9 mouse cellular contexts compared by ENCODE assay signal in genomic region chr1:130877889-130878614, GRCm38 (mm10). TPM values are rescaled to one million over a fixed set of nuclear protein-coding genes. Genes with fewer than 3 reads are reported as not detected.
A peak's percentile ranks its signal among the peaks of the same experiment; 100 is the strongest.
DNase-seq lines count a peak whose midpoint lies in the region; ATAC-seq and TF ChIP-seq lines count a peak whose summit lies in the region.
"Had no signal": no experiment of that assay in that cellular context is flagged by ENCODE, and none has a peak within 500 bp of the region (broad histone marks: within the 10 kb centered on the region; RNA-seq: fewer than 3 reads in every experiment).

No protein-coding gene starts in this region.

- DNase-seq in layer of hippocampus, postnatal 10 days (ENCODE audit: low spot score in 2 of 2): peak; percentile 16 to 38
- no peak for DNase-seq in layer of hippocampus, postnatal 25 days (ENCODE audit: extremely low spot score in 1 of 2, low spot score in 1 of 2)
- DNase-seq in adrenal gland, postnatal 36 days: peak; percentile 15 to 27
- DNase-seq in forebrain, postnatal 0 days: peak; percentile 56
- DNase-seq in kidney, postnatal 10 days: peak; percentile 59
- DNase-seq in spleen, postnatal 36 days (ENCODE audit: low spot score in 2 of 2): peak; percentile 16 to 22
- no peak for DNase-seq in layer of hippocampus, postnatal 36 days

- H3K4me1 ChIP-seq in forebrain, postnatal 0 days (ENCODE audit: insufficient read depth): no peaks in the 10 kb centered on the region

- H3K4me3 ChIP-seq in forebrain, postnatal 0 days (ENCODE audit: low read depth, low read length): peak overlapping the region; percentile 50
- H3K4me3 ChIP-seq: myocyte had no signal

- 5% methylated on average over 37 of the region's 43 CpGs for WGBS in forebrain, postnatal 0 days

- H3K9me3 ChIP-seq in forebrain, postnatal 0 days (ENCODE audit: low read length): no peaks in the 10 kb centered on the region

- peak overlapping the region; percentile 64 for H3K9ac ChIP-seq in forebrain, postnatal 0 days

- peak; percentile 86 for ATAC-seq in forebrain, postnatal 0 days
- ATAC-seq in megakaryocyte, adult 5-6 weeks (ENCODE audit: poor library complexity, severe bottlenecking): 0 out of 2 replicates have a peak, but pooled peaks have one; percentile 16

- H3K27me3 ChIP-seq in forebrain, postnatal 0 days (ENCODE audit: insufficient read depth, low read length): 0 out of 2 replicates have a peak, but pooled peaks cover 8% of the 10 kb centered on the region

- H3K27ac ChIP-seq in forebrain, postnatal 0 days (ENCODE audit: low read depth, low read length): no peak overlapping the region

- peak overlapping the region; percentile 69 for H3K4me2 ChIP-seq in forebrain, postnatal 0 days (ENCODE audit: low read depth)

- no peaks in the 10 kb centered on the region for H3K36me3 ChIP-seq in forebrain, postnatal 0 days (ENCODE audit: insufficient read depth)

- TF ChIP-seq CTCF in forebrain, postnatal 0 days (IDR thresholded peaks at IDR 0.05; ENCODE audit: low read depth): no peak

RNA-seq across cellular contexts. Expression of gene Il24, which starts 9.2 kb away (rescaled TPM):
- not detected for total RNA-seq in layer of hippocampus, postnatal 10 days (2021)
- not detected for total RNA-seq in layer of hippocampus, postnatal 25 days (2021)
- total RNA-seq in adrenal gland, postnatal 36 days (2021): not detected
- not detected in 2 replicates for total RNA-seq in forebrain, postnatal 0 days (2014; rRNA removed)
- 0.14 TPM in 1 of 2 replicates, not detected in the other for polyA plus RNA-seq in forebrain, postnatal 0 days (2015; fragmentation: Nextera tagmentation; extraction: Ambion mirVana)
- not detected in 2 replicates for total RNA-seq in megakaryocyte, adult 5-6 weeks (2015)
- total RNA-seq in megakaryocyte, adult 5-6 weeks (2017): not detected in 2 replicates
- total RNA-seq in layer of hippocampus, postnatal 36 days (2021): not detected
- polyA plus RNA-seq: myocyte had no signal

RNA-seq across cellular contexts. Expression of gene Fcmr, which starts 12.6 kb away (rescaled TPM):
- not detected for total RNA-seq in layer of hippocampus, postnatal 10 days (2021)
- total RNA-seq in layer of hippocampus, postnatal 25 days (2021): under 1 TPM in 1 of 2 experiments, not detected in 1; 0.68 TPM
- not detected for total RNA-seq in adrenal gland, postnatal 36 days (2021)
- total RNA-seq in forebrain, postnatal 0 days (2014; rRNA removed): not detected in 2 replicates
- polyA plus RNA-seq in forebrain, postnatal 0 days (2015; fragmentation: Nextera tagmentation; extraction: Ambion mirVana): 1.1 and 1.8 TPM in 2 replicates
- 1.1 TPM in 1 of 2 replicates, not detected in the other for total RNA-seq in megakaryocyte, adult 5-6 weeks (2015)
- not detected in 2 replicates for total RNA-seq in megakaryocyte, adult 5-6 weeks (2017)
- not detected for total RNA-seq in layer of hippocampus, postnatal 36 days (2021)
- polyA plus RNA-seq: myocyte had no signal

RNA-seq across cellular contexts. Expression of gene Il20, which starts 33.2 kb away (rescaled TPM):
- total RNA-seq in layer of hippocampus, postnatal 10 days (2021): not detected
- total RNA-seq in layer of hippocampus, postnatal 25 days (2021): not detected
- total RNA-seq in adrenal gland, postnatal 36 days (2021): not detected
- not detected in 2 replicates for total RNA-seq in forebrain, postnatal 0 days (2014; rRNA removed)
- polyA plus RNA-seq in forebrain, postnatal 0 days (2015; fragmentation: Nextera tagmentation; extraction: Ambion mirVana): not detected in 2 replicates
- not detected in 2 replicates for total RNA-seq in megakaryocyte, adult 5-6 weeks (2015)
- not detected in 2 replicates for total RNA-seq in megakaryocyte, adult 5-6 weeks (2017)
- total RNA-seq in layer of hippocampus, postnatal 36 days (2021): not detected
- polyA plus RNA-seq: myocyte had no signal

RNA-seq across cellular contexts. Expression of gene Pigr, which starts 51.6 kb away (rescaled TPM):
- total RNA-seq in layer of hippocampus, postnatal 10 days (2021): not detected
- not detected for total RNA-seq in layer of hippocampus, postnatal 25 days (2021)
- total RNA-seq in adrenal gland, postnatal 36 days (2021): under 1 TPM; 0.16 to 0.20 TPM
- total RNA-seq in forebrain, postnatal 0 days (2014; rRNA removed): 0.08 TPM in 1 of 2 replicates, not detected in the other
- not detected in 2 replicates for polyA plus RNA-seq in forebrain, postnatal 0 days (2015; fragmentation: Nextera tagmentation; extraction: Ambion mirVana)
- total RNA-seq in megakaryocyte, adult 5-6 weeks (2015): not detected in 2 replicates
- total RNA-seq in megakaryocyte, adult 5-6 weeks (2017): not detected in 2 replicates
- not detected for total RNA-seq in layer of hippocampus, postnatal 36 days (2021)

Comparison
In these comparisons a context has a peak if more than half of its experiments do, and no peak if none do; other contexts are left out.
1. DNase-seq: peak in layer of hippocampus, postnatal 10 days (2 of 2), adrenal gland, postnatal 36 days (2 of 2), forebrain, postnatal 0 days (single experiment), kidney, postnatal 10 days (single experiment) and spleen, postnatal 36 days (2 of 2); none in layer of hippocampus, postnatal 25 days (0 of 2) and layer of hippocampus, postnatal 36 days (0 of 2).